Mouse (Mus musculus) common myeloid progenitor, adult 5-6 weeks (primary cell): ENCODE results near the gene Cfap97d1. TPM values are rescaled to one million over a fixed set of nuclear protein-coding genes. Genes with fewer than 3 reads are reported as not detected.
A peak's percentile ranks its signal among the peaks of the same experiment; 100 is the strongest.

Source experiments
- ATAC-seq: replicated peaks from 2 replicates; pipeline ENCODE4 v1.8.0; 2016; ENCODE audit warnings: low read depth, mild to moderate bottlenecking, moderate TSS enrichment, inconsistent platforms; ENCODE audit not compliant: poor library complexity, severe bottlenecking
- total RNA-seq: library from RNA; stranded (forward); fragments of 200-1000, 187-1606 nt; gene quantifications from 2 replicates; pipeline ENCODE4 v1.2.3, GENCODE M21; 2017

Cfap97d1 gene
- total RNA-seq, 1 experiment from 2014 or later, result not detected

DNA sequence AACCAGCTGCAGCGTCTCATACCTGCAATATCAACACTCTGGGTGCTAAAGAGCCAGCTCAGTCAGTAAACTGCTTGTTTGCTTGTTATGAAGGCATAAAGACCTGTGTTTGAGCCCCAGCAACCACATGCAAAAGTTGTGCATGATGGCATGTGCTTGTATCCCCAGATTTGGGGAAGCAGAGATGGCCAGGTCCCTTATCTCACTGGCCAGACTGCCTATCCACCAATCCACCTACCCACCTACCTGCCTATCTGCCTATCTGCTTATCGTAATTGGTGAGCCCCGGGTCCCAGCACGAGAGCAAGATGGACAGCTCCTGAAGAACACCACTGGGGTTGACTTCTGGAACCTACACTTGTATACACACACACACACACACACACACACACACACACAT is 45.2 kb downstream of the Cfap97d1 start:
- ATAC-seq, result no peak

DNA sequence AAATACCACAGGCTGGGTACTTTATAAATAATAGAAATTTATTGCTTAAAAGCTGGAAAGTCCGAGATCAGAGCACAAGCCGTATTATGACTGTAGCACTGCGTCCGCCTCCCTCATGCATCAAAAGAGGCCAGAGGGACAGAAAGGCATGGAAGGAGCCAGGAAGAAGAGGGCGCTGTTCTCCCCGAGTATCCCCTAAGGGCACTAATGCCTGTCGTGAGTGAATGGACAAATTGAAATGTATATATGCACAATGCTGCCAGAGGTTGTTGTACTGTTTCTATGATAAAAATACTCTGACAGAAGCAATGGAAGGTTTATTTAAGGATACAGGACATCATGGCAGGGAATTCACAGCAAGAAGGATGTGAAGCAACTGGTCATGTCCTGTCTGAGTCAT is 45.9 kb downstream of the Cfap97d1 start:
- no peak for ATAC-seq

DNA sequence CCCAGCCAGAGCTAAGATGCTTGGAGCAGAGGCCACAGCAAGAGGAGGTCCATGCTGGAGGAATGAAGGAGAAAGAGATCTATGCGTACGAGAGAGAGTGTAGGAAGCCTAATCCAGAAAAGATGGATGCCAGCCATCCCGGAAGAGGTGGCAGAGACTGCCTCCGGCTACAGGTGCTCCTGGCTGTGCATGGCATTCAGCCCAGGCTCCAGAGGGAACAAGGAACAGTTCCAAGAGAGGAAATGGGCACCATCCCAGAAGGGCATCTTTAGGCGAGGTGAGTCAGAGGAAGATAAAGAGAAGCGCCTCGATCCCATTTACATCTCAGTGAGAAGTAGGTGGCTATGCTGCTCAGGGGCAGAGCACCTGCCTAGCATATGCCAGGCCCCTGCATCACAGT is 47.1 kb downstream of the Cfap97d1 start:
- ATAC-seq, result no peak

- no peak for ATAC-seq
Observed at GRCm38 (mm10) chr11:102033055-102033591, 49.0 kb downstream of the Cfap97d1 start.

GRCm38 (mm10) chr11:102034887-102035286 is 50.8 kb downstream of the Cfap97d1 start:
- ATAC-seq, result no peak

GRCm38 (mm10) chr11:102035456-102035960 is 51.4 kb downstream of the Cfap97d1 start:
- ATAC-seq, result no peak

- ATAC-seq, result no peak
Observed at GRCm38 (mm10) chr11:102036336-102036735, 52.3 kb downstream of the Cfap97d1 start.

GRCm38 (mm10) chr11:102037789-102038188 is 53.7 kb downstream of the Cfap97d1 start:
- ATAC-seq, result no peak

- no peak for ATAC-seq
Observed at GRCm38 (mm10) chr11:102039487-102040137, 55.5 kb downstream of the Cfap97d1 start.

GRCm38 (mm10) chr11:102040138-102040524 is 56.1 kb downstream of the Cfap97d1 start:
- ATAC-seq, result peak; percentile 88

- no peak for ATAC-seq
Observed at GRCm38 (mm10) chr11:102040646-102041045, 56.6 kb downstream of the Cfap97d1 start.

DNA sequence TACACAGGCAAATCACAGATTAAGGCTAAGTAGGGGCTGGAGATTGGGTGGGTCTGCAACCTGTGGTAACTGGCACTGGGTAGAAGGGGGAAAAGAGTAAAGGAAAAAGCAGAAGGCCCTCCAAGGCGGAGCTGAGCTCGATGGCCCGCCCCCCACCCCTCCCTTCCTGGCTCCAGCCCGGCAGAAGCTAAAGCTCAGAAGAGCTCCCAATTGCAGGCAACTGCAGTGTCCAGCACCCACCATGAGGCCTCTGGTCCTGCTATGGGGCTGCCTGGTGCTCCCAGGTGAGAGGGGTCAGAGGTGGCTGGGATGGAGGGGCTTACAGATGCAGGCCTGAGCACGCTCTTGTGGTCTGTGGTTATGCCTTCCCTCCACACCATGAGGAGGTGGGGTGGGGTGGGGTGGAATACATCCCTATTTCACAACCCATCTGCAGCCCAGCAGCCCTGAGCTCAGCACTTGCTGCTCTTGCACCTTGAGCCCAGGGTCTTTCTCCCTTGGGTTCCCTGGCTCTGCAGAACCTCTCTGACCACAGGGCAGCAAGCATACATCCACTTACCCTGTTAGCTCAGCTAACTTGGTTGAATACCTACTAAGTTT is 57.4 kb downstream of the Cfap97d1 start, which contains the start of gene Cd300lg:
TSS of gene Cd300lg (plus strand) at position 160 of the 600 bp plus-strand sequence.
- peak; percentile 75 for ATAC-seq

Other genes starting within 250 kb of the Cfap97d1 start
- gene Etv4, start 198.9 kb upstream of the Cfap97d1 start, total RNA-seq, result not detected in 2 replicates
- gene Meox1, start 89.9 kb upstream of the Cfap97d1 start, total RNA-seq, result not detected in 2 replicates
- gene Sost, start 17.3 kb upstream of the Cfap97d1 start, total RNA-seq, result not detected in 2 replicates
- gene Dusp3, start 2.7 kb downstream of the Cfap97d1 start, total RNA-seq, result 2.0 and 6.6 TPM in 2 replicates
- gene Mpp3, start 44.2 kb downstream of the Cfap97d1 start, total RNA-seq, result not detected in 2 replicates
- 0.10 and 0.78 TPM in 2 replicates for gene Cd300lg, start 57.2 kb downstream of the Cfap97d1 start, total RNA-seq
- gene Mpp2, start 104.2 kb downstream of the Cfap97d1 start, total RNA-seq, result 0.50 and 0.58 TPM in 2 replicates
- gene Ppy, start 117.0 kb downstream of the Cfap97d1 start, total RNA-seq, result not detected in 2 replicates
- not detected in 2 replicates for gene Pyy, start 123.6 kb downstream of the Cfap97d1 start, total RNA-seq
- gene Nags, start 161.2 kb downstream of the Cfap97d1 start, total RNA-seq, result 0.53 and 1.7 TPM in 2 replicates
- 11.3 and 21.5 TPM in 2 replicates for gene Tmem101, start 172.1 kb downstream of the Cfap97d1 start, total RNA-seq
- gene Lsm12, start 201.0 kb downstream of the Cfap97d1 start, total RNA-seq, result 62.2 and 71.8 TPM in 2 replicates
- 45.2 and 51.6 TPM in 2 replicates for gene G6pc3, start 205.3 kb downstream of the Cfap97d1 start, total RNA-seq
- gene Hdac5, start 245.9 kb downstream of the Cfap97d1 start, total RNA-seq, result 20.7 and 26.0 TPM in 2 replicates